Mouse (Mus musculus) G1E (cell line): Measurements from ENCODE around the gene Serpina5. TPM values are rescaled to one million over a fixed set of nuclear protein-coding genes. Genes with fewer than 3 reads are reported as not detected.
"Not testable (repeated sequence)": the region's sequence is repeated elsewhere in the genome, so short reads cannot be mapped to it uniquely, and the experiment has no call there.

Source experiments
- ATAC-seq: 2 replicates; pipeline ENCODE4 v1.8.0; 2016; ENCODE audit warnings: mild to moderate bottlenecking; ENCODE audit not compliant: insufficient number of reproducible peaks, poor library complexity, low FRiP score, severe bottlenecking; ENCODE audit errors: extremely low read depth
- DNase-seq: peaks from one replicate; pipeline ENCODE4 v3.0.0; 2012; ENCODE audit warnings: low spot score
- H3K27me3 ChIP-seq: 2 replicates; pipeline ENCODE4 v1.6.1; 2012; ENCODE audit warnings: mild to moderate bottlenecking, low read length, inconsistent platforms; ENCODE audit not compliant: insufficient read depth
- H3K36me3 ChIP-seq: replicated peaks from 2 replicates; pipeline ENCODE3; 2012; ENCODE audit warnings: mild to moderate bottlenecking, inconsistent platforms
- H3K4me1 ChIP-seq: 2 replicates; pipeline ENCODE4 v1.6.1; 2012; ENCODE audit warnings: low read depth, low read length, inconsistent platforms, mixed read lengths; ENCODE audit not compliant: insufficient read depth
- H3K4me3 ChIP-seq: 2 replicates; pipeline ENCODE4 v1.5.1; 2012; ENCODE audit warnings: low read depth, mild to moderate bottlenecking, inconsistent platforms, low read length, moderate library complexity, mixed read lengths
- H3K9me3 ChIP-seq: replicated peaks from 2 replicates; pipeline ENCODE4 v1.6.1; 2012; ENCODE audit warnings: inconsistent platforms
- CTCF ChIP-seq: IDR thresholded peaks from 2 replicates; pipeline ENCODE4 v1.5.1; 2012; ENCODE audit warnings: low read depth, low read length, inconsistent platforms, mixed read lengths
- GATA1 ChIP-seq: IDR thresholded peaks from 2 replicates; pipeline ENCODE4 v1.6.1; 2012; ENCODE audit warnings: borderline replicate concordance, low read length, inconsistent platforms, mixed read lengths
- GATA2 ChIP-seq: IDR thresholded peaks from 2 replicates; pipeline ENCODE4 v1.6.1; 2012; ENCODE audit warnings: low read depth, low read length, inconsistent platforms, borderline replicate concordance
- POLR2AphosphoS5 ChIP-seq: IDR thresholded peaks from 2 replicates; pipeline ENCODE4 v1.6.1; 2012; ENCODE audit warnings: low read depth, low read length, inconsistent platforms; ENCODE audit not compliant: insufficient replicate concordance
- TAL1 ChIP-seq: conservative IDR thresholded peaks from 2 replicates; pipeline ENCODE4 v1.6.1; 2012; ENCODE audit warnings: low read depth, low read length, inconsistent platforms, mixed read lengths
- polyA plus RNA-seq: library from polyadenylated mRNA; stranded (reverse); fragments of >175 nt; gene quantifications from 2 replicates; pipeline ENCODE4 v1.2.3, GENCODE M21; 2012
- total RNA-seq, 2 experiments: library from RNA; stranded (forward) in 1 of 2; stranded (reverse) in 1 of 2; fragments of 200-1000 nt in 1 of 2; fragments of >200 nt in 1 of 2; fragmentation: Nextera tagmentation in 1 of 2; gene quantifications; 2 replicates each; pipeline ENCODE4 v1.2.3; 2014 to 2017

The Serpina5 gene
- total and polyA plus RNA-seq, 3 experiments: not detected

DNA sequence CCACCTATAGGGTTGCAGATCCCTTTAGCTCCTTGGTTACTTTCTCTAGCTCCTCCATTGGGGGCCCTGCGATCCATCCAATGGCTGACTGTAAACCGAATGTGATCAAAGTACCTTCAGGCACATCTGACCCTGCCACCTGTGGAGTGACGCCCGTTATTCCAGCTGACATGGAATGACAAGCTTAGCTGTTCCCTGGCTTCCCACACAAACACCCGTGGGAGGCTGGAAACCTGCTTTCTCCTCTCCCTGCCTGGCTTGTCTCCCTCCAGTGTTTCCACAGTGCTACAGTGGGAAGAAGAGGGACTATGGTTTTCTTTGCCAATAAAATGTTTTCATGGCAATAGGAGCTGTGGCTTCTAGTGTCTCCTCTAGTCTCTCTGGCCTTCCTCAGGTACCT is 28.6 kb upstream of the Serpina5 start:
- no peaks in the 10 kb centered on the region for H3K27me3 ChIP-seq
- TF ChIP-seq CTCF (no peak), GATA2 (no peak), POLR2AphosphoS5 (no peak), GATA1 (no peak), TAL1 (no peak)

DNA sequence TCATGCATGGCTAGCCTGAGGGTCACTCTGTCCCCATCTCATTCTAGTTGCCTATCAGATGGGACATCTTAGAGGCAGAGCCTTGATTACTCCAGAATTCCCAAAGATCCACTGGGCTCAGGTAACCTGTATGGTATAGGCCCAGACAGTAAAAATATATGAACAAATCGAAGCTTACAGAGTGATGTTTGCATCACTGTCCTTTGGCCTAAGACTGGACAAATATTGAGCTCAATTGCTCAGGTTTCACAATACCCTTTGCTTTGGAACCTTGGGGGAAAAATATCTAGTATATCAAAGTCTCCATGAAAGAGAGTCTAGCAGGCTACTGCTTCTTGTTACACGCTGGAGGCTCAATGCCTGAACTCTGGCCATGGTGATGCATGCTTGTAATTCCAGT is 10.8 kb upstream of the Serpina5 start:
- no peak for ATAC-seq
- TF ChIP-seq CTCF: no peak
- no peak for TF ChIP-seq GATA2
- TF ChIP-seq POLR2AphosphoS5: no peak
- TF ChIP-seq TAL1: no peak
- no peak for TF ChIP-seq GATA1
- DNase-seq: no peak
- Histone ChIP-seq H3K9me3 (peaks cover 69% of the 10 kb centered on the region), H3K4me3 (no peak overlapping the region), H3K4me1 (no peaks in the 10 kb centered on the region), H3K27me3 (no peaks in the 10 kb centered on the region), H3K36me3 (no peaks in the 10 kb centered on the region)

More for the DNA sequence above, 28.6 kb upstream of the Serpina5 start:
- no peaks in the 10 kb centered on the region for H3K36me3 ChIP-seq
- H3K4me1 ChIP-seq: no peaks in the 10 kb centered on the region
- DNase-seq: no peak
- H3K4me3 ChIP-seq: no peak overlapping the region
- ATAC-seq: no peak
- peaks cover 85% of the 10 kb centered on the region for H3K9me3 ChIP-seq

- no peak for DNase-seq
- TF ChIP-seq TAL1 (no peak), GATA2 (no peak), CTCF (no peak), GATA1 (no peak), POLR2AphosphoS5 (no peak)
- Histone ChIP-seq H3K4me1 (no peaks in the 10 kb centered on the region), H3K27me3 (no peaks in the 10 kb centered on the region), H3K4me3 (no peak overlapping the region), H3K9me3 (peaks cover 63% of the 10 kb centered on the region), H3K36me3 (no peaks in the 10 kb centered on the region)
- ATAC-seq: no peak
Observed at GRCm38 (mm10) chr12:104091303-104091702, 9.6 kb upstream of the Serpina5 start.

- Histone ChIP-seq H3K4me3 (no peak overlapping the region), H3K36me3 (no peaks in the 10 kb centered on the region), H3K4me1 (no peaks in the 10 kb centered on the region), H3K9me3 (peaks cover 68% of the 10 kb centered on the region), H3K27me3 (no peaks in the 10 kb centered on the region)
- no peak for DNase-seq
- TF ChIP-seq GATA2 (no peak), GATA1 (no peak), POLR2AphosphoS5 (no peak), TAL1 (no peak), CTCF (no peak)
- no peak for ATAC-seq
Observed at GRCm38 (mm10) chr12:104105847-104106246, 4.9 kb downstream of the Serpina5 start.

- TF ChIP-seq GATA2 (no peak), CTCF (no peak), GATA1 (no peak), POLR2AphosphoS5 (no peak), TAL1 (no peak)
- H3K36me3 ChIP-seq: no peaks in the 10 kb centered on the region
- H3K4me1 ChIP-seq: no peaks in the 10 kb centered on the region
- ATAC-seq: no peak
- DNase-seq: no peak
- peaks cover 65% of the 10 kb centered on the region for H3K9me3 ChIP-seq
- no peaks in the 10 kb centered on the region for H3K27me3 ChIP-seq
- H3K4me3 ChIP-seq: no peak overlapping the region
Observed at GRCm38 (mm10) chr12:104106919-104107318, 6.0 kb downstream of the Serpina5 start.

DNA sequence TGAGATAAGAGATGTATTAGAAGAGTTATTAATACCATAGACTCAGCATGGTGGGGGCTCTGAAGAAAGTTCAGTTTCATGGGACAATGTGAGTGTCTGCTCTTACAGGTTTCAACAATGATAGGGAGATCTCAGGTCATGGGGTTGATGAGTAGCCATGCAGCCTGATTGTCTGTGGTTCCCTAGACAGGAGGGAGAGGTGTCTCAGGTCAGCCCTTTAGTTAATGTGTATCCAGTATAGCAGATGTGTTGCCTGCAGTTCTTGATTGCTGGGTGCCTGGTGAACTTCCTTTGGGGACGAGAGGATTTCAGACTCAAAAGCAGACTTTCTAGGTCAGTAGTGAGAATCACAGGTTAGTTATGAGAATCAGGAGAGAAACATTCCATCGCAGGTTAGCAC is 7.6 kb downstream of the Serpina5 start:
- no peaks in the 10 kb centered on the region for H3K36me3 ChIP-seq
- H3K4me3 ChIP-seq: no peak overlapping the region
- TF ChIP-seq GATA2 (no peak), CTCF (no peak)
- DNase-seq (no peak), ATAC-seq (no peak)
- H3K4me1 ChIP-seq: no peaks in the 10 kb centered on the region
- H3K9me3 ChIP-seq: peaks cover 52% of the 10 kb centered on the region
- H3K27me3 ChIP-seq: no peaks in the 10 kb centered on the region

- not testable (repeated sequence) for ATAC-seq, H3K36me3 ChIP-seq, H3K4me3 ChIP-seq, DNase-seq, H3K27me3 ChIP-seq, H3K4me1 ChIP-seq
- H3K9me3 ChIP-seq: peaks cover 65% of the 10 kb centered on the region
Observed at GRCm38 (mm10) chr12:104112333-104112732, 11.4 kb downstream of the Serpina5 start, which contains the start of gene Serpina3a. TSS of gene Serpina3a (plus strand) at chr12:104112724.
